ENCODE assay signal across 8 mouse cellular contexts in genomic region chr19:4191528-4192250, GRCm38 (mm10). TPM values are rescaled to one million over a fixed set of nuclear protein-coding genes. Genes with fewer than 3 reads are reported as not detected.
DNase-seq lines count a peak whose midpoint lies in the region; ATAC-seq and TF ChIP-seq lines count a peak whose summit lies in the region.

Gene Ppp1ca, plus strand, starts transcription at chr19:4192065.

- H3K4me2 ChIP-seq in embryonic facial prominence, embryonic 13.5 days = peak within 1 kb of the TSS; percentile 95
- peak within 1 kb of the TSS; percentile 98 for H3K4me2 ChIP-seq in limb, embryonic 13.5 days (replicated peaks)
- H3K4me2 ChIP-seq in midbrain, embryonic 16.5 days (ENCODE audit: low read length) = peak within 1 kb of the TSS; percentile 75

- peak; percentile 65 for TF ChIP-seq POLR2A in kidney, adult 2 months (IDR thresholded peaks at IDR 0.05; ENCODE audit: low read depth, low read length)

- TF ChIP-seq CTCF in kidney, adult 2 months (conservative IDR thresholded peaks at IDR 0.05; ENCODE audit: insufficient read depth, insufficient read length, low read depth, low read length) = peak; percentile 60

- no peaks in the 10 kb centered on the region for H3K9me3 ChIP-seq in embryonic facial prominence, embryonic 13.5 days
- H3K9me3 ChIP-seq in limb, embryonic 13.5 days = no peaks in the 10 kb centered on the region
- H3K9me3 ChIP-seq in midbrain, embryonic 16.5 days (replicated peaks; ENCODE audit: control insufficient read depth, low read length, poor library complexity, severe bottlenecking) = no peaks in the 10 kb centered on the region

- peak; percentile 88 for ATAC-seq in embryonic facial prominence, embryonic 13.5 days (ENCODE audit: insufficient number of reproducible peaks, insufficient read depth, low FRiP score, low TSS enrichment, low read depth)
- ATAC-seq in limb, embryonic 13.5 days (ENCODE audit: low FRiP score, low read depth) = peak; percentile 91
- ATAC-seq in midbrain, embryonic 16.5 days = peak; percentile 91

- DNase-seq in 3134 (ENCODE audit: extremely low read depth, insufficient read length, low spot score) = peak; percentile 89
- peak; percentile 98 to 99 for DNase-seq in adrenal gland, postnatal 36 days
- peak; percentile 96 for DNase-seq in heart, adult 18-20 months
- peak; percentile 97 for DNase-seq in kidney, adult 2 months
- DNase-seq in spleen, postnatal 10 days (ENCODE audit: low spot score in 2 of 2) = peak; percentile 97 to 99

- peak within 1 kb of the TSS; percentile 99 for H3K9ac ChIP-seq in embryonic facial prominence, embryonic 13.5 days
- peak within 1 kb of the TSS; percentile 98 for H3K9ac ChIP-seq in limb, embryonic 13.5 days
- H3K9ac ChIP-seq in midbrain, embryonic 16.5 days (ENCODE audit: low read depth, low read length) = peak within 1 kb of the TSS; percentile 98

- peaks cover 36% of the 10 kb centered on the region for H3K36me3 ChIP-seq in embryonic facial prominence, embryonic 13.5 days
- peaks cover 2% of the 10 kb centered on the region; the same call in 1 of the 2 replicates for H3K36me3 ChIP-seq in kidney, adult 2 months (ENCODE audit: control insufficient read depth, insufficient read depth, low read length)
- H3K36me3 ChIP-seq in limb, embryonic 13.5 days = peaks cover 36% of the 10 kb centered on the region
- H3K36me3 ChIP-seq in midbrain, embryonic 16.5 days (ENCODE audit: control insufficient read depth, insufficient read depth, low read length) = peaks cover 17% of the 10 kb centered on the region

- 7% methylated on average over 43 of the region's 47 CpGs for WGBS in embryonic facial prominence, embryonic 13.5 days
- 3% methylated on average over 44 of the region's 47 CpGs for WGBS in kidney, adult 2 months
- 3% methylated on average over 45 of the region's 47 CpGs for WGBS in limb, embryonic 13.5 days
- 7% methylated on average over 35 of the region's 47 CpGs for WGBS in midbrain, embryonic 16.5 days

- H3K27ac ChIP-seq in embryonic facial prominence, embryonic 13.5 days = peak within 1 kb of the TSS; percentile 93
- H3K27ac ChIP-seq in kidney, adult 2 months (ENCODE audit: insufficient read depth, low read depth, low read length) = peak within 1 kb of the TSS; percentile 93
- H3K27ac ChIP-seq in limb, embryonic 13.5 days = peak within 1 kb of the TSS; percentile 96
- H3K27ac ChIP-seq in midbrain, embryonic 16.5 days (ENCODE audit: low read length) = peak within 1 kb of the TSS; percentile 89

- peak within 1 kb of the TSS; percentile 89 for H3K4me3 ChIP-seq in embryonic facial prominence, embryonic 13.5 days
- peak within 1 kb of the TSS; percentile 99 for H3K4me3 ChIP-seq in kidney, adult 2 months (ENCODE audit: insufficient read depth, low read depth, low read length)
- peak within 1 kb of the TSS; percentile 92 for H3K4me3 ChIP-seq in limb, embryonic 13.5 days
- H3K4me3 ChIP-seq in midbrain, embryonic 16.5 days (ENCODE audit: low read depth, low read length) = peak within 1 kb of the TSS; percentile 95

- H3K4me1 ChIP-seq in embryonic facial prominence, embryonic 13.5 days = peaks cover 36% of the 10 kb centered on the region
- peaks cover 11% of the 10 kb centered on the region; the same call in 1 of the 2 replicates for H3K4me1 ChIP-seq in kidney, adult 2 months (ENCODE audit: control insufficient read depth, insufficient read depth, low read length)
- H3K4me1 ChIP-seq in limb, embryonic 13.5 days = peaks cover 35% of the 10 kb centered on the region
- H3K4me1 ChIP-seq in midbrain, embryonic 16.5 days (ENCODE audit: control insufficient read depth, insufficient read depth, low read length) = peaks cover 13% of the 10 kb centered on the region

- no peaks in the 10 kb centered on the region for H3K27me3 ChIP-seq in embryonic facial prominence, embryonic 13.5 days
- no peaks in the 10 kb centered on the region for H3K27me3 ChIP-seq in kidney, adult 2 months (replicated peaks; ENCODE audit: control insufficient read depth, insufficient read depth, low read length)
- no peaks in the 10 kb centered on the region for H3K27me3 ChIP-seq in limb, embryonic 13.5 days
- H3K27me3 ChIP-seq in midbrain, embryonic 16.5 days (ENCODE audit: control insufficient read depth, insufficient read depth, low read depth, low read length) = no peaks in the 10 kb centered on the region

RNA-seq across cellular contexts. Expression of gene Ppp1ca, which starts in this region (rescaled TPM):
- total RNA-seq in adrenal gland, postnatal 36 days (2021) = 100 to 1,000 TPM; 403 to 410 TPM
- polyA plus RNA-seq in embryonic facial prominence, embryonic 13.5 days (2015; fragmentation: Nextera tagmentation; extraction: Ambion mirVana) = 788 and 789 TPM in 2 replicates
- 100 to 1,000 TPM; 293 to 299 TPM for total RNA-seq in heart, adult 18-20 months (2021)
- polyA plus RNA-seq in kidney, adult 2 months (2012; rRNA removed) = 484 and 509 TPM in 2 replicates
- polyA plus RNA-seq in limb, embryonic 13.5 days (2015; fragmentation: Nextera tagmentation; extraction: Ambion mirVana) = 817 and 858 TPM in 2 replicates
- 520 and 542 TPM in 2 replicates for polyA plus RNA-seq in midbrain, embryonic 16.5 days (2015; fragmentation: Nextera tagmentation; extraction: Ambion mirVana)

Comparison
In these comparisons a context has a peak if more than half of its experiments do, and no peak if none do; other contexts are left out.
1. Peak in every context shown above with its lines: DNase-seq, ATAC-seq, H3K4me3 ChIP-seq and H3K27ac ChIP-seq.